In the genomic region with DNA sequence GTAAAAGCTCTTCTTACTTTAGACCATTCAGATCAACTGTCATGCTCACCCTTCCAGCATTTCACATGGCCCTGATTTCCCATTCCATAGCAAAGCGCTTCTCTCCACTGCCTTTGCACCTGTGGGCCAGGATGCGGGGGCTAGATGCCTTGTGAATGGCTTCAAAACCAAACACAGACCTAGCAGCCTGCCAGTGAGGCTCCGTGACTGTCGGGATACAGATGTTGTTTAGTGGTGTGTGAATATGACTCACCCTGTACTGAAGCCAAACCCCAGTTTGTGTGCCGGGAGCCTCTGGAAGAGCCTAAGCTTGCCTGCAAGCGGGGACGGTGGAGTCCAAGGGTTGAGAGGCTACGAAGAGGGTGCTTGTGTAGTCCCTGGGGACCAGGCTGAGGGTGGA, we compare ENCODE assay signal across 13 mouse cellular contexts. TPM values are rescaled to one million over a fixed set of nuclear protein-coding genes. Genes with fewer than 3 reads are reported as not detected.
DNase-seq lines count a peak whose midpoint lies in the region; ATAC-seq and TF ChIP-seq lines count a peak whose summit lies in the region.
"Had no signal": no experiment of that assay in that cellular context is flagged by ENCODE, and none has a peak within 500 bp of the region (broad histone marks: within the 10 kb centered on the region; RNA-seq: fewer than 3 reads in every experiment).

No protein-coding gene starts in this region.

- intact Hi-C loops in left cerebral cortex, adult 2 months (cut with DNase I), result no loop called here

- DNase-seq in embryonic facial prominence, embryonic 14.5 days (ENCODE audit: low spot score), result peak; percentile 76
- DNase-seq in embryonic facial prominence, embryonic 10.5 days (ENCODE audit: low spot score), result no peak
- DNase-seq in liver, postnatal 0 days, result no peak
- DNase-seq in left cerebral cortex, adult 2 months (ENCODE audit: extremely low spot score in 1 of 2, low spot score in 2 of 2), result peak; percentile 32 to 49
- DNase-seq in right cerebral cortex, postnatal 36 days (ENCODE audit: low spot score in 2 of 2), result peak; percentile 48 to 63
- no peak for DNase-seq in midbrain, postnatal 0 days (ENCODE audit: low spot score)
- DNase-seq: cerebellum, adult 11 months; forebrain, postnatal 0 days; kidney, postnatal 4 days; midbrain, embryonic 14.5 days had no signal

- peak; percentile 51; the same call in 1 of the 2 replicates for ATAC-seq in embryonic facial prominence, embryonic 14.5 days (ENCODE audit: low read depth)
- no peak for ATAC-seq in liver, embryonic 12.5 days
- ATAC-seq in liver, postnatal 0 days, result no peak
- no peak for ATAC-seq in midbrain, postnatal 0 days (ENCODE audit: low FRiP score)
- ATAC-seq in neural tube, embryonic 15.5 days (ENCODE audit: low FRiP score), result no peak
- ATAC-seq: forebrain, postnatal 0 days had no signal

- no peak overlapping the region for H3K9ac ChIP-seq in embryonic facial prominence, embryonic 14.5 days (ENCODE audit: low read depth, low read length)
- H3K9ac ChIP-seq in liver, embryonic 12.5 days, result no peak overlapping the region
- H3K9ac ChIP-seq in liver, postnatal 0 days (replicated peaks), result no peak overlapping the region
- no peak overlapping the region for H3K9ac ChIP-seq in midbrain, postnatal 0 days (replicated peaks; ENCODE audit: low read length, poor library complexity, severe bottlenecking)
- no peak overlapping the region for H3K9ac ChIP-seq in neural tube, embryonic 15.5 days (replicated peaks)
- H3K9ac ChIP-seq: forebrain, postnatal 0 days had no signal

- no peak overlapping the region for H3K4me2 ChIP-seq in embryonic facial prominence, embryonic 14.5 days (ENCODE audit: low read depth, low read length)
- H3K4me2 ChIP-seq in liver, embryonic 12.5 days, result no peak overlapping the region
- no peak overlapping the region for H3K4me2 ChIP-seq in liver, postnatal 0 days (ENCODE audit: low read depth, low read length)
- no peak overlapping the region for H3K4me2 ChIP-seq in midbrain, postnatal 0 days (ENCODE audit: low read depth, low read length, poor library complexity, severe bottlenecking)
- H3K4me2 ChIP-seq in neural tube, embryonic 15.5 days, result no peak overlapping the region

- WGBS in embryonic facial prominence, embryonic 14.5 days, result 60% methylated on average over 8 of the region's 8 CpGs
- 89% methylated on average over 8 of the region's 8 CpGs for WGBS in embryonic facial prominence, embryonic 10.5 days
- 81% methylated on average over 8 of the region's 8 CpGs for WGBS in liver, embryonic 12.5 days (ENCODE audit: insufficient replicate concordance)
- 86% methylated on average over 8 of the region's 8 CpGs for WGBS in liver, postnatal 0 days (ENCODE audit: insufficient replicate concordance)
- WGBS in midbrain, postnatal 0 days, result 91% methylated on average over 8 of the region's 8 CpGs
- WGBS in neural tube, embryonic 15.5 days, result 90% methylated on average over 8 of the region's 8 CpGs

- H3K9me3 ChIP-seq in embryonic facial prominence, embryonic 14.5 days (ENCODE audit: control insufficient read depth, low read length), result no peaks in the 10 kb centered on the region
- H3K9me3 ChIP-seq in embryonic facial prominence, embryonic 10.5 days, result no peaks in the 10 kb centered on the region
- no peaks in the 10 kb centered on the region for H3K9me3 ChIP-seq in liver, embryonic 12.5 days (replicated peaks)
- H3K9me3 ChIP-seq in liver, postnatal 0 days (ENCODE audit: low read length), result no peaks in the 10 kb centered on the region
- no peaks in the 10 kb centered on the region for H3K9me3 ChIP-seq in midbrain, postnatal 0 days (ENCODE audit: low read length)
- H3K9me3 ChIP-seq in neural tube, embryonic 15.5 days (replicated peaks), result no peaks in the 10 kb centered on the region

- H3K36me3 ChIP-seq in embryonic facial prominence, embryonic 14.5 days (ENCODE audit: control insufficient read depth, insufficient read depth, low read length), result 0 out of 2 replicates have a peak, but pooled peaks cover 4% of the 10 kb centered on the region
- peaks cover 26% of the 10 kb centered on the region for H3K36me3 ChIP-seq in embryonic facial prominence, embryonic 10.5 days (replicated peaks)
- no peaks in the 10 kb centered on the region for H3K36me3 ChIP-seq in liver, embryonic 12.5 days
- no peaks in the 10 kb centered on the region for H3K36me3 ChIP-seq in liver, postnatal 0 days (replicated peaks; ENCODE audit: insufficient read depth, low read length)
- peaks cover 5% of the 10 kb centered on the region; the same call in 1 of the 2 replicates for H3K36me3 ChIP-seq in midbrain, postnatal 0 days (ENCODE audit: insufficient read depth, low read length)
- no peaks in the 10 kb centered on the region for H3K36me3 ChIP-seq in neural tube, embryonic 15.5 days

- no peak overlapping the region for H3K4me3 ChIP-seq in embryonic facial prominence, embryonic 14.5 days (ENCODE audit: low read depth, low read length)
- no peak overlapping the region for H3K4me3 ChIP-seq in embryonic facial prominence, embryonic 10.5 days
- no peak overlapping the region for H3K4me3 ChIP-seq in liver, embryonic 12.5 days
- H3K4me3 ChIP-seq in liver, postnatal 0 days (ENCODE audit: low read depth, low read length), result no peak overlapping the region
- no peak overlapping the region for H3K4me3 ChIP-seq in left cerebral cortex, adult 2 months
- H3K4me3 ChIP-seq in midbrain, postnatal 0 days (ENCODE audit: low read depth, low read length), result no peak overlapping the region
- no peak overlapping the region for H3K4me3 ChIP-seq in neural tube, embryonic 15.5 days (replicated peaks)
- H3K4me3 ChIP-seq: heart, adult 2 months had no signal

- H3K27ac ChIP-seq in embryonic facial prominence, embryonic 14.5 days (replicated peaks; ENCODE audit: low read depth, low read length), result no peak overlapping the region
- no peak overlapping the region for H3K27ac ChIP-seq in embryonic facial prominence, embryonic 10.5 days (replicated peaks)
- H3K27ac ChIP-seq in liver, embryonic 12.5 days, result peak overlapping the region; percentile 59
- no peak overlapping the region for H3K27ac ChIP-seq in liver, postnatal 0 days (ENCODE audit: low read depth)
- no peak overlapping the region for H3K27ac ChIP-seq in left cerebral cortex, adult 2 months
- no peak overlapping the region for H3K27ac ChIP-seq in midbrain, postnatal 0 days (ENCODE audit: low read depth, low read length)
- no peak overlapping the region for H3K27ac ChIP-seq in neural tube, embryonic 15.5 days (replicated peaks)
- H3K27ac ChIP-seq: heart, adult 2 months had no signal

- peaks cover 7% of the 10 kb centered on the region; the same call in 1 of the 2 replicates for H3K4me1 ChIP-seq in embryonic facial prominence, embryonic 14.5 days (ENCODE audit: control insufficient read depth, insufficient read depth, low read length)
- H3K4me1 ChIP-seq in embryonic facial prominence, embryonic 10.5 days, result peaks cover 41% of the 10 kb centered on the region
- H3K4me1 ChIP-seq in liver, embryonic 12.5 days, result peaks cover 41% of the 10 kb centered on the region
- peaks cover 8% of the 10 kb centered on the region for H3K4me1 ChIP-seq in liver, postnatal 0 days (ENCODE audit: insufficient read depth)
- no peaks in the 10 kb centered on the region for H3K4me1 ChIP-seq in midbrain, postnatal 0 days (ENCODE audit: insufficient read depth, low read length)
- peaks cover 2% of the 10 kb centered on the region; the same call in 1 of the 2 replicates for H3K4me1 ChIP-seq in neural tube, embryonic 15.5 days

- no peak for TF ChIP-seq EP300 in liver, postnatal 0 days (IDR thresholded peaks at IDR 0.05; ENCODE audit: low read depth)

- H3K27me3 ChIP-seq in embryonic facial prominence, embryonic 14.5 days (replicated peaks; ENCODE audit: control insufficient read depth, insufficient read depth, low read length), result no peaks in the 10 kb centered on the region
- H3K27me3 ChIP-seq in embryonic facial prominence, embryonic 10.5 days (replicated peaks; ENCODE audit: low read depth, poor library complexity, severe bottlenecking), result no peaks in the 10 kb centered on the region
- H3K27me3 ChIP-seq in liver, embryonic 12.5 days (replicated peaks), result no peaks in the 10 kb centered on the region
- H3K27me3 ChIP-seq in liver, postnatal 0 days (ENCODE audit: insufficient read depth, low read length), result no peaks in the 10 kb centered on the region
- H3K27me3 ChIP-seq in midbrain, postnatal 0 days (ENCODE audit: insufficient read depth, low read length), result no peaks in the 10 kb centered on the region
- no peaks in the 10 kb centered on the region for H3K27me3 ChIP-seq in neural tube, embryonic 15.5 days (replicated peaks)

- no peak for TF ChIP-seq CTCF in liver, postnatal 0 days (IDR thresholded peaks at IDR 0.05; ENCODE audit: low read depth)
- no peak for TF ChIP-seq CTCF in left cerebral cortex, adult 2 months (IDR thresholded peaks at IDR 0.05)
- no peak for TF ChIP-seq CTCF in midbrain, postnatal 0 days (IDR thresholded peaks at IDR 0.05)

RNA-seq across cellular contexts. Expression of gene Aqp1, which starts 21.6 kb away (rescaled TPM):
- polyA plus RNA-seq in embryonic facial prominence, embryonic 14.5 days (2014; fragmentation: Nextera tagmentation; extraction: Ambion mirVana), result 20.4 and 20.5 TPM in 2 replicates
- 0.29 and 0.76 TPM in 2 replicates for polyA plus RNA-seq in embryonic facial prominence, embryonic 10.5 days (2016; fragmentation: Nextera tagmentation; extraction: Ambion mirVana)
- polyA plus RNA-seq in liver, embryonic 12.5 days (2016; fragmentation: Nextera tagmentation; extraction: Ambion mirVana), result 29.1 and 29.5 TPM in 2 replicates
- 134 and 135 TPM in 2 replicates for polyA plus RNA-seq in liver, postnatal 0 days (2015; fragmentation: Nextera tagmentation; extraction: Ambion mirVana)
- total RNA-seq in left cerebral cortex, adult 2 months (2021), result under 1 TPM; 0.47 to 0.75 TPM
- 2.2 and 13.2 TPM in 2 replicates for total RNA-seq in midbrain, postnatal 0 days (2014; rRNA removed)
- 0.63 and 1.1 TPM in 2 replicates for polyA plus RNA-seq in midbrain, postnatal 0 days (2015; fragmentation: Nextera tagmentation; extraction: Ambion mirVana)
- 7.4 and 11.5 TPM in 2 replicates for polyA plus RNA-seq in neural tube, embryonic 15.5 days (2015; fragmentation: Nextera tagmentation; extraction: Ambion mirVana)

Comparison
In these comparisons a context has a peak if more than half of its experiments do, and no peak if none do; other contexts are left out.
1. DNase-seq: peak in embryonic facial prominence, embryonic 14.5 days (single experiment), left cerebral cortex, adult 2 months (2 of 2) and right cerebral cortex, postnatal 36 days (2 of 2); none in embryonic facial prominence, embryonic 10.5 days (single experiment), liver, postnatal 0 days (single experiment) and midbrain, postnatal 0 days (single experiment).